Mouse (Mus musculus) ovary, postnatal 36 days (tissue): ENCODE measurements at regions not wholly inside any gene's neighbourhood (a gene's known extent, or its start where the extent isn't known, plus 50 kb on each side); places are given as distances from the start of the nearest gene placed in this dataset.

Experiments
- DNase-seq: peaks from one replicate; pipeline ENCODE4 v3.0.0; 2022; ENCODE audit warnings: low spot score, mixed read lengths

DNA sequence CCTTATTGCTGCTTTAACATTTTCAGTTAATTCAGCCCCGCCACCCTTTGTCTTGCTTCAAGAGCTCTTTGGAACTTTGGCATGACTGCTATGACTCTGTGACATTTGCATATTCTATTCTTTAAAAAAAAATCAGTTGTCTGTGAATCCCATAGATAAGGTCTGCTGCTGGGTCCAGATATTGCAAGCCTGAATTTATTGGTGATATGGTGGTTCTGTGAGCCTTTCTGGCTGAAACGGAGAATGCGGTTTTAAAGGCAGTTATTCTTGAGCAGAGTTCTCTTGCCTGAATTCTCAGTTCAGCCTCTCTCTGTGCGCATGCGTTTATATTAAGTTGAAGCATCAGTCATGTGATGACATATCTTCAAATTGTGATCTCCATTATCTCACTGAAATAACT lies 560.7 kb downstream of the Cdh9 start:
- DNase-seq = no peak
